Mouse (Mus musculus): ENCODE data around the gene Ms4a10. TPM values are rescaled to one million over a fixed set of nuclear protein-coding genes. Genes with fewer than 3 reads are reported as not detected.

Gene Ms4a10
- total RNA-seq (2012; rRNA removed) (not detected in 2 replicates), polyA plus RNA-seq (2012; ENCODE audit: insufficient read depth in 1 of 2, insufficient read length in 2 of 2, low read depth in 1 of 2, low replicate concordance in 2 of 2, missing spikeins in 1 of 2) (not detected)

GRCm38 (mm10) chr19:10974238-10974865, at the start of gene Ms4a10:
Ms4a10 (minus strand) TSS chr19:10974670.
- no peak within 1 kb of the TSS for H3K9ac ChIP-seq (ENCODE audit: control insufficient read depth, low read depth, low read length, poor library complexity, severe bottlenecking)
- H3K9me3 ChIP-seq (replicated peaks; ENCODE audit: insufficient read depth, low read length) = no peaks in the 10 kb centered on the region
- peaks cover 0 to 5% of the 10 kb centered on the region in 2 experiments; a peak in 2 of 4 replicates for H3K36me3 ChIP-seq (ENCODE audit: control insufficient read depth in 1 of 2, insufficient read depth in 2 of 2, low read length in 2 of 2)
- no peak for DNase-seq (ENCODE audit: low read depth, low spot score)
- no peaks in the 10 kb centered on the region for H3K79me2 ChIP-seq (ENCODE audit: control insufficient read depth, insufficient read depth, low read length, poor library complexity)
- no peak within 1 kb of the TSS for H3K27ac ChIP-seq (ENCODE audit: control insufficient read depth, low read depth, low read length)
- TF ChIP-seq MAFK (IDR thresholded peaks at IDR 0.05; ENCODE audit: borderline replicate concordance, low read depth, low read length) (no peak), POLR2AphosphoS2 (IDR thresholded peaks at IDR 0.05; ENCODE audit: low read length) (no peak), EP300 (IDR thresholded peaks at IDR 0.05; ENCODE audit: low read depth in 1 of 2, low read length in 2 of 2) (no peak), TBP (IDR thresholded peaks at IDR 0.05; ENCODE audit: low read depth, low read length) (no peak), ELF1 (IDR thresholded peaks at IDR 0.05; ENCODE audit: low read depth, low read length) (no peak), MXI1 (IDR thresholded peaks at IDR 0.05; ENCODE audit: low read depth, low read length) (no peak), NELFE (IDR thresholded peaks at IDR 0.05; ENCODE audit: low read depth, low read length) (no peak), GABPA (IDR thresholded peaks at IDR 0.05; ENCODE audit: low read depth, low read length) (no peak), UBTF (IDR thresholded peaks at IDR 0.05; ENCODE audit: borderline replicate concordance, insufficient read depth, low read depth, low read length) (no peak)
- no peak within 1 kb of the TSS for H3K4me3 ChIP-seq (ENCODE audit: control insufficient read depth in 1 of 2, insufficient read depth in 1 of 2, low read depth in 2 of 2, low read length in 2 of 2)
- no peaks in the 10 kb centered on the region; a peak in 1 of 4 replicates for H3K27me3 ChIP-seq (ENCODE audit: control insufficient read depth in 1 of 2, insufficient read depth in 2 of 2, low read length in 2 of 2)
- H3K4me1 ChIP-seq (ENCODE audit: control insufficient read depth in 1 of 2, insufficient read depth in 2 of 2, low read length in 2 of 2) = peaks cover 2 to 6% of the 10 kb centered on the region in 2 experiments; a peak in 3 of 4 replicates

- TF ChIP-seq ZC3H11A (IDR thresholded peaks at IDR 0.05; ENCODE audit: low read depth, low read length) = no peak
- TF ChIP-seq E2F4 (IDR thresholded peaks at IDR 0.05; ENCODE audit: borderline replicate concordance, low read depth, low read length) = no peak
- TF ChIP-seq SMC3 (IDR thresholded peaks at IDR 0.05; ENCODE audit: low read depth, low read length) = no peak
- no peak for TF ChIP-seq CTCF (IDR thresholded peaks at IDR 0.05 in 2 of 3, conservative IDR thresholded peaks at IDR 0.05 in 1 of 3; ENCODE audit: control insufficient read depth in 1 of 3, insufficient read depth in 1 of 3, low read depth in 2 of 3, low read length in 3 of 3, poor library complexity in 1 of 3, severe bottlenecking in 1 of 3)
- no peak for TF ChIP-seq GATA1 (IDR thresholded peaks at IDR 0.05; ENCODE audit: low read depth, low read length)
- TF ChIP-seq USF2 (IDR thresholded peaks at IDR 0.05; ENCODE audit: borderline replicate concordance in 1 of 2, insufficient read depth in 1 of 2, low read depth in 1 of 2, low read length in 2 of 2) = no peak
- no peak for TF ChIP-seq MAX (IDR thresholded peaks at IDR 0.05; ENCODE audit: low read length)
- no peak for TF ChIP-seq UBTF (IDR thresholded peaks at IDR 0.05; ENCODE audit: borderline replicate concordance, insufficient read depth, low read depth, low read length)
- TF ChIP-seq MYC (IDR thresholded peaks at IDR 0.05; ENCODE audit: low read depth, low read length) = no peak
- TF ChIP-seq ZNF384 (IDR thresholded peaks at IDR 0.05; ENCODE audit: low read depth, low read length) = no peak
- no peak for TF ChIP-seq NRF1 (IDR thresholded peaks at IDR 0.05; ENCODE audit: insufficient read depth, low read depth, low read length, poor library complexity, severe bottlenecking)
- no peak for TF ChIP-seq ZMIZ1 (IDR thresholded peaks at IDR 0.05; ENCODE audit: low read depth, low read length)
- no peak for TF ChIP-seq GABPA (IDR thresholded peaks at IDR 0.05; ENCODE audit: low read depth, low read length)
- no peak for TF ChIP-seq ETS1 (IDR thresholded peaks at IDR 0.05; ENCODE audit: low read depth, low read length)
- Histone ChIP-seq H3K4me1 (ENCODE audit: control insufficient read depth in 1 of 2, insufficient read depth in 2 of 2, low read length in 2 of 2) (no peaks in the 10 kb centered on the region), H3K9me3 (replicated peaks; ENCODE audit: insufficient read depth, low read length) (no peaks in the 10 kb centered on the region), H3K27ac (ENCODE audit: control insufficient read depth, low read depth, low read length) (no peak overlapping the region), H3K36me3 (ENCODE audit: control insufficient read depth in 1 of 2, insufficient read depth in 2 of 2, low read length in 2 of 2) (no peaks in the 10 kb centered on the region), H3K4me3 (ENCODE audit: control insufficient read depth in 1 of 2, insufficient read depth in 1 of 2, low read depth in 2 of 2, low read length in 2 of 2) (no peak overlapping the region), H3K27me3 (ENCODE audit: control insufficient read depth in 1 of 2, insufficient read depth in 2 of 2, low read length in 2 of 2) (no peaks in the 10 kb centered on the region; a peak in 1 of 4 replicates), H3K79me2 (ENCODE audit: control insufficient read depth, insufficient read depth, low read length, poor library complexity) (no peaks in the 10 kb centered on the region), H3K9ac (ENCODE audit: control insufficient read depth, low read depth, low read length, poor library complexity, severe bottlenecking) (no peak overlapping the region)
- no peak for DNase-seq (ENCODE audit: low read depth, low spot score)
Measured at GRCm38 (mm10) chr19:11022382-11022781, 47.9 kb upstream of the Ms4a10 start.
